Mouse (Mus musculus): Measurements from ENCODE around the gene Ppp1r14a.

DNA sequence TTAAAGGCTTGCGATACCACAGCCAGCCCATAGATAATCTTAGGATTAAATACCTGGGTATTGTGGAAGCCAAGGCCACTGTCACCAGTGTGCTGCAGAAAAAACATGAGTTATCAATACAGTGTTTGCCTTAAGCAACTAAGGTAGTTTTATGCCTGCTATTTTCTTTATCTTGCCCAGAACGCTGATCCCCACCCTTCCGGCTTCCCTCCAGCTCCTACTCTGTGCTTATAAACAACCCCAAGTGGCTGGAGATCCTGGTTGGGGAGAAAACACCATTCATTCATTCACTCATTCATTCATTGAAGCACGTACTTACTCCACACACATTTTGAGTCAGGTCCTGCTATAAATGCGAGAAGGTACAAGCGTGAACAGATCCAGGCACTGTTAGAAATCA, 4.6 kb upstream of the Ppp1r14a start:
- TF ChIP-seq CTCF (IDR thresholded peaks at IDR 0.05; ENCODE audit: extremely low read depth, insufficient read length, insufficient replicate concordance, low read depth, low read length) (no peak), POLR2A (IDR thresholded peaks at IDR 0.05; ENCODE audit: low read depth, low read length) (no peak)

All from small intestine, adult 2 months (tissue).